Mouse (Mus musculus) C2C12 (cell line): Measurements from ENCODE around the gene Lrg1. TPM values are rescaled to one million over a fixed set of nuclear protein-coding genes. Genes with fewer than 3 reads are reported as not detected.

Experiments
- H3K27me3 ChIP-seq: one replicate; pipeline ENCODE4 v1.6.1; 2011; ENCODE audit not compliant: control insufficient read depth, insufficient read depth, insufficient read length
- H3K36me3 ChIP-seq: one replicate; pipeline ENCODE4 v1.6.1; 2011; ENCODE audit not compliant: control insufficient read depth, insufficient read depth
- H3K4me3 ChIP-seq: one replicate; pipeline ENCODE4 v1.5.1; 2011; ENCODE audit warnings: mild to moderate bottlenecking, control low read depth; ENCODE audit not compliant: poor library complexity, insufficient read depth, severe bottlenecking
- H3K79me2 ChIP-seq: one replicate; pipeline ENCODE4 v1.6.1; 2011; ENCODE audit not compliant: control insufficient read depth, insufficient read depth
- H3K79me3 ChIP-seq: one replicate; pipeline ENCODE4 v1.6.1; 2011; ENCODE audit warnings: low read depth, control low read depth
- H3ac ChIP-seq: one replicate; pipeline ENCODE3; 2011; ENCODE audit warnings: low read depth; ENCODE audit not compliant: control insufficient read depth, insufficient read length
- CEBPB ChIP-seq: IDR thresholded peaks from one replicate; pipeline ENCODE4 v1.6.1; 2011; ENCODE audit warnings: low read depth, mild to moderate bottlenecking, control low read depth, moderate library complexity
- CTCF ChIP-seq: IDR thresholded peaks from one replicate; pipeline ENCODE4 v1.5.1; 2011; ENCODE audit not compliant: control insufficient read depth, insufficient read depth, insufficient read length
- FOSL1 ChIP-seq: IDR thresholded peaks from one replicate; pipeline ENCODE4 v1.8.0; 2011; ENCODE audit warnings: mild to moderate bottlenecking, low read length; ENCODE audit not compliant: poor library complexity, insufficient read depth, severe bottlenecking
- MAX ChIP-seq: IDR thresholded peaks from one replicate; pipeline ENCODE4 v1.6.1; 2011; ENCODE audit warnings: mild to moderate bottlenecking, control low read depth
- MYOD1 ChIP-seq: IDR thresholded peaks from one replicate; pipeline ENCODE4 v1.6.1; 2011; ENCODE audit warnings: low read depth; ENCODE audit not compliant: control insufficient read depth, insufficient read length
- MYOG ChIP-seq: IDR thresholded peaks from one replicate; pipeline ENCODE4 v1.6.1; 2011; ENCODE audit not compliant: control insufficient read depth, insufficient read length; ENCODE audit errors: extremely low read depth
- USF1 ChIP-seq: IDR thresholded peaks from one replicate; pipeline ENCODE4 v1.6.1; 2011; ENCODE audit warnings: low read depth, mild to moderate bottlenecking, control low read depth, moderate library complexity
- polyA plus RNA-seq: library from polyadenylated mRNA; unstranded; fragments of >200 nt; fragmentation: generic; extraction: Trizol; gene quantifications from one replicate; pipeline ENCODE4 v1.2.1, GENCODE M21; 2012; ENCODE audit warnings: missing spikeins

Gene Lrg1
- polyA plus RNA-seq, 1 experiment, result 0.02 TPM

DNA sequence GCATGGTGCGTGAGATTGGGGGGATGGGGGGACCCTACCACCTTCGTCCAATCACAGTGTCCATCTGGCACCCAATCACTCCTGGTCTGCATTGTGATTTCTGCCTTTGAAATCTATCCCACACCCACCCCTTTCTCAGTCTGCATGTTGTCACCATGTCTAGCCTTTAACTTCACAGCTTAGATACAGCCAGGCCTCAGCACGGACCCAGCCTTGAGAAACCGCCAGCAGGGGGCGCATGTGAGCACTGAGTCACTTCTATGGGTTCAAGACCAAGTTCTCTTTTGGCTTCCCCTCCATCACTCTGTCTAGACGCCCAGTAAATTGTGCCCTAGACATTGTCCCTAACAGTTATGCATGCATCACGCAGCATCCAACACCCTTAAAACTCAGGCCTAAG, 10.0 kb upstream of the Lrg1 start:
- Histone ChIP-seq H3K27me3 (peaks cover 17% of the 10 kb centered on the region), H3K36me3 (no peaks in the 10 kb centered on the region), H3K79me2 (no peaks in the 10 kb centered on the region), H3K4me3 (no peak overlapping the region), H3ac (no peak overlapping the region), H3K79me3 (no peaks in the 10 kb centered on the region)
- TF ChIP-seq CEBPB, result no peak
- no peak for TF ChIP-seq FOSL1
- TF ChIP-seq MAX, result no peak
- TF ChIP-seq CTCF, result peak; percentile 48
- no peak for TF ChIP-seq MYOG
- TF ChIP-seq USF1, result no peak
- TF ChIP-seq MYOD1, result no peak

DNA sequence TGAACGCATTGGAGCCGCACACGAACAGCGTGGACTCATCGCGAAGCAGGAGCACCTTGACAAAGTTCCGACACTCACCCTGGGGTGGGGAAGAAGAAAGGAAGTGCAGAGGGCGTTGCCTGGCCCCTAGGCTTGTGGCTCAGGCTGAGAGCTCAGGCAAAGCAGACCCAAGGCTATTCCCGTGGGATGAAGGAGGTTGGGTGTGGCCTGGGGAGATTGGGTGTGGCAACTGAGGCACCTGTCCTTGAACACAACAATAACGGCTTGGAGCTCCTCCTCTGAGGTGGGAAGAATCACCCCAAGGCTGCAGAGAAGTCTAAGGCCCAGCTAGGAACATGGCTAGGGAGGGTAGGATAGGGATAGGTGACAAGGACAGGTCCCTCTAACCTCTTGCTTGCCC, 9.3 kb upstream of the Lrg1 start:
- Histone ChIP-seq H3K4me3 (no peak overlapping the region), H3K36me3 (no peaks in the 10 kb centered on the region), H3ac (no peak overlapping the region), H3K27me3 (peaks cover 23% of the 10 kb centered on the region), H3K79me2 (no peaks in the 10 kb centered on the region), H3K79me3 (no peaks in the 10 kb centered on the region)
- no peak for TF ChIP-seq CTCF
- no peak for TF ChIP-seq MAX
- no peak for TF ChIP-seq CEBPB
- no peak for TF ChIP-seq MYOG
- TF ChIP-seq MYOD1, result no peak
- no peak for TF ChIP-seq USF1
- no peak for TF ChIP-seq FOSL1

- TF ChIP-seq FOSL1 (no peak), MYOG (no peak), MAX (no peak), MYOD1 (no peak), CTCF (no peak), USF1 (no peak), CEBPB (no peak)
- Histone ChIP-seq H3K36me3 (no peaks in the 10 kb centered on the region), H3K4me3 (no peak overlapping the region), H3K27me3 (peaks cover 25% of the 10 kb centered on the region), H3K79me2 (no peaks in the 10 kb centered on the region), H3ac (no peak overlapping the region), H3K79me3 (no peaks in the 10 kb centered on the region)
Observed at GRCm38 (mm10) chr17:56128246-56128645, 6.4 kb upstream of the Lrg1 start.

DNA sequence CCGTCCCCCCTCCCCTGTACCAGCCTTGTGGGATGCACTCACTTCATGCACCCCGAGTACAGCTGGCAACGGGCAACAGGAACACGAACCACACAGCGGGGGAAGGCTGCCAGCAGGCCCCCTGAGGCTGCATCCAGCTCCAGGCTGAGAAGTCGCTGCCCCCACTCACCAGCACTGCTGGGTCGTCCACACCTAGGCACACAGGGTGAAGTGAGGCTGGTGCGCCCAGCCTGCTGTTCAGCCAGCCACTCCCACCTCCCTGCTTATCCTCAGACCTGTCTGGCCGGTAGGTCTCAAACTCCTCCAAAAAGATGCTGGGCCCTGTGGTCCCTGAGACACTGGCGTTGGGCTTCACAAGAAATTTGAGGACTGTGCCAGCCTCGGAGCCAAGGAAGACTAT, 4.4 kb upstream of the Lrg1 start:
- H3K79me2 ChIP-seq, result no peaks in the 10 kb centered on the region
- no peaks in the 10 kb centered on the region for H3K36me3 ChIP-seq
- H3ac ChIP-seq, result no peak overlapping the region
- H3K27me3 ChIP-seq, result peaks cover 36% of the 10 kb centered on the region
- no peak overlapping the region for H3K4me3 ChIP-seq
- no peaks in the 10 kb centered on the region for H3K79me3 ChIP-seq
- TF ChIP-seq MYOG, result no peak
- no peak for TF ChIP-seq MAX
- no peak for TF ChIP-seq USF1
- no peak for TF ChIP-seq CEBPB
- TF ChIP-seq FOSL1, result no peak
- TF ChIP-seq MYOD1, result no peak
- TF ChIP-seq CTCF, result no peak

DNA sequence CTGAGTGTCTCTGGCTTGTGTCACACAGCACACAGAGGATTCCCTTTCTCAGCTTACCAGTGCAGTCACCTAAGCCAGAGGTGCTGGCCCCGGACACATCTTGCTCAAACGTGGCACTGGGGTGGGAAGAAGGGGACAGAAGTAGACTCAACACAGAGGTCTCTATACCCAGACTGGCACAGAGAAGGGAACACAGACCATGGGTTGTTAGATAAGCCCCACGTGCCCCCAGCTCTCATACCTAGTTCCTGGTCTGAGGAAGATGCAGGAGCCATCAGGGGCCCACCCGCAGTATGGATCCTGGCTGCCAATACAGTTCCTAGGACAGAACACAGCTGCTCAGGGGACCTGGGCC, 3.5 kb upstream of the Lrg1 start:
- Histone ChIP-seq H3K36me3 (no peaks in the 10 kb centered on the region), H3K4me3 (no peak overlapping the region), H3ac (no peak overlapping the region), H3K79me2 (no peaks in the 10 kb centered on the region), H3K27me3 (peaks cover 44% of the 10 kb centered on the region), H3K79me3 (no peaks in the 10 kb centered on the region)
- no peak for TF ChIP-seq MYOD1
- no peak for TF ChIP-seq FOSL1
- TF ChIP-seq MAX, result no peak
- no peak for TF ChIP-seq USF1
- TF ChIP-seq MYOG, result no peak
- no peak for TF ChIP-seq CEBPB
- TF ChIP-seq CTCF, result no peak

GRCm38 (mm10) chr17:56124377-56125275, 2.8 kb upstream of the Lrg1 start:
- TF ChIP-seq MAX, result no peak
- no peak for TF ChIP-seq MYOD1
- TF ChIP-seq MYOG, result no peak
- no peak for TF ChIP-seq FOSL1
- TF ChIP-seq CTCF, result no peak
- TF ChIP-seq USF1, result no peak
- no peak for TF ChIP-seq CEBPB
- H3K79me3 ChIP-seq, result no peaks in the 10 kb centered on the region
- peaks cover 51% of the 10 kb centered on the region for H3K27me3 ChIP-seq
- no peak overlapping the region for H3ac ChIP-seq
- H3K4me3 ChIP-seq, result no peak overlapping the region
- H3K79me2 ChIP-seq, result no peaks in the 10 kb centered on the region
- H3K36me3 ChIP-seq, result no peaks in the 10 kb centered on the region
